Mouse (Mus musculus) lung, adult 2 months (tissue): ENCODE measurements around the gene RPS10-NUDT3. TPM values are rescaled to one million over a fixed set of nuclear protein-coding genes. Genes with fewer than 3 reads are reported as not detected.

Experiments
- DNase-seq: peaks from one replicate; pipeline ENCODE4 v3.0.0; 2022
- H3K4me1 ChIP-seq: fragments of 200-500 bp; 2 replicates; pipeline ENCODE4 v1.6.1; 2011; ENCODE audit warnings: low read length; ENCODE audit not compliant: control insufficient read depth, insufficient read depth
- H3K4me3 ChIP-seq: fragments of 200-500 bp; replicated peaks from 2 replicates; pipeline ENCODE3; 2011; ENCODE audit warnings: low read depth, mild to moderate bottlenecking, control low read depth, low read length; ENCODE audit errors: extremely low read depth
- CTCF ChIP-seq: fragments of 200-500 bp; IDR thresholded peaks from 2 replicates; pipeline ENCODE4 v1.5.1; 2011; ENCODE audit warnings: mild to moderate bottlenecking, low read length, control low read depth; ENCODE audit not compliant: insufficient read depth
- POLR2A ChIP-seq: fragments of 200-500 bp; IDR thresholded peaks from 2 replicates; pipeline ENCODE4 v1.6.1; 2011; ENCODE audit warnings: low read depth, mild to moderate bottlenecking, control low read depth, low read length, borderline replicate concordance; ENCODE audit errors: extremely low read depth
- WGBS: fragments of 180-500 bp; shearing (Covaris S2); methylation state at CpG from one replicate; pipeline ENCODE4 v1.1.7; 2018; 5-methylcytosine and 5-hydroxymethylcytosine counted together
- polyA plus RNA-seq: library from polyadenylated mRNA; depleted of rRNA; stranded (reverse); fragments of >200 nt; gene quantifications from 2 replicates; pipeline ENCODE4 v1.2.3, GENCODE M21; 2012

RPS10-NUDT3 gene
- polyA plus RNA-seq, 1 experiment = not detected

DNA sequence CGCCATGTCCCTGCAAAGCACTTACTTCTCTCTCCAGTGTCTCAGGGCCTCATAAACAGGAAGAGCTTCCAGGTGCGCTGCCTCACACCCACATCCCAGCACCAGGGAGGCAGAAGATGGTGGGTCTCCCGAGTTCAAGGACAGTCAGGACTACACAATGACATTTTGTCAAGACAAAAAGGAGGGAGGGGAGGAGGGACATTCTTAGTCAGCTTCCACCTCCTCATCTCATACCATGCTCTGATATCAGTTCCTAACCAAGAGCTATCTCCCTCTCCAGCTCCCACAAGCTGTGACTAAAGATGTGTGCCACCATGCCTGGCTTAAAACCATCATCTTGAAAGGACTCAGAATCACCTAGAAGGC, 23.5 kb downstream of the RPS10-NUDT3 start:
- no peak for TF ChIP-seq POLR2A
- no peak for TF ChIP-seq CTCF
- no peaks in the 10 kb centered on the region for H3K4me1 ChIP-seq
- DNase-seq = no peak
- no peak overlapping the region for H3K4me3 ChIP-seq
- WGBS = 47% methylated on average over 3 of the region's 3 CpGs

DNA sequence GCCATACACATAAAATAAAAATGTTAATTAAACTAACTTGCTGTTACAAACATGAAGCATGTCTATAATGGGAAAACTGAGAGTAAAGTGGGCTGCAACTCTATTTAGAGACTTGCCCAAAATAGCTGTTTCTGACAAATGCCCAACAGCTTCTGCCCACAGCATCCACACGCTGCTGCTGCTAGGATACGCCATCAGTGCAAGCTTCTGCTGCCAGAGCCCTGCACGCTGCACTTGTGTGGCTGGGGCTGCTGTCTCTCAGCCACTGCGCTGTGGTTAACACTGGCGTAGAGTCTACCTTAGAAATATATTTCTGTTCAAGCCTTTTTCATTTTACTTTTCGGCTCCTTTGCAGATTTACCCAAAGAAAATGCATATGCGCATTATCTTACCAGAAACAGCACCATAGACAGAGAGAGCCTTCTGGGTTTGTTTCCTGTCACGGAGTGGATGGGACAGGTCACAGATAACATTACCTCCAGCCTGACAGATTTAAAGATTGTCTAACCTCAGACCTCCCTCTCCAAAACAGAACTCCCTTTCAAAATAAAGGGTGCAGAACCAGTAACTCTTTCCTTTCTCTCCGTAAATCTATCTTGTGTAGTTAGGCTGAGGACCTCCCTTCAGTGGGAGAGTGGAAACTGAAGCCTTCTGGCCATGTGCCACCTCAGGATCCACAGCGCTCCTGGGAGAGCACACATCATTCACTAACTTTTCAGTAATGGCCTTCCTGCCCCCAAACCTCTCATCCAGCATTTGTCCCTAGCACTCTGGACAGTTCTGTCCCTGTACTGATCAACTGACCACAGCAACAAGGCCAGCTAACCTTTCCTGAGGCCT, 24.1 kb downstream of the RPS10-NUDT3 start:
- H3K4me1 ChIP-seq = no peaks in the 10 kb centered on the region
- WGBS = 71% methylated on average over 10 of the region's 10 CpGs
- no peak overlapping the region for H3K4me3 ChIP-seq
- DNase-seq = no peak
- TF ChIP-seq POLR2A (no peak), CTCF (no peak)

- H3K4me3 ChIP-seq = no peak overlapping the region
- TF ChIP-seq POLR2A = no peak
- TF ChIP-seq CTCF = no peak
- no peak for DNase-seq
- WGBS = 82% methylated on average over 7 of the region's 7 CpGs
- no peaks in the 10 kb centered on the region for H3K4me1 ChIP-seq
Observed at GRCm38 (mm10) chr17:27609576-27609975, 25.4 kb downstream of the RPS10-NUDT3 start.

DNA sequence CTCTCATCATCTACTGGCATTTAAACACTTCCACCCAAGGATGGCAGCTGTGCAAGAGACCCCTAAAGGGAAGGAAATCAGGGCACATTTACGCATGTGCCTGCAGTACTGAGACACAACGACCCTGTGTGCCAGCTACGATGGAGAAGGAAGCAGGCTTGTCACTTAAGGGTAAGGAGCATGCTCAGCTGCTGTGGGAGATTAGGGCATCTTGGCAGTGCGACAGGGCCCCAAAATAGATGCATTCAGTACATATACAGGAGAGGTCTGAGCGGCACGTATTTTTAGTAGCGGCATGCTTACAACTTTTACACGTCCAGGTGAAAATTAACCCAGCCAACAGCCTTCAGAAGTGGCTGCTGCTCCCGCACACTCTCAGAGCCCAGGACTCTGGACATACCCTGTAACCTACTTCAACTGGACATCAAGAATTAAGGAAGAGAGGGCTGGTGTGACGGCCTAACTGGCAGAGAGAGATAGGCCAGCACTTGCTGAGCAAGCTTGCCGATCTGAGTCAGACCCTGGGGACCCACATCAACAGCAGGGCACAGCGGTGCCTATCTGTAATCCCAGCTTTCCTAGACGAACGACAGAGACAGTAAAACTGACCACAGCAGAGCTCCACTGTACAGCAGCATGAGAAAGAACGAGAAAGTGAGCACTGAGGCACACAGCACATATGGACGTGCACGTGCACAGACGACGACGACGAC, 31.3 kb downstream of the RPS10-NUDT3 start:
- Histone ChIP-seq H3K4me1 (no peaks in the 10 kb centered on the region; the same call in none of the 2 replicates), H3K4me3 (no peak overlapping the region)
- 69% methylated on average over 21 of the region's 21 CpGs for whole genome bisulfite sequencing
- no peak for DNase-seq
- TF ChIP-seq CTCF (no peak), POLR2A (no peak)

GRCm38 (mm10) chr17:27603036-27603435, 32.0 kb downstream of the RPS10-NUDT3 start:
- no peak for DNase-seq
- no peak overlapping the region for H3K4me3 ChIP-seq
- H3K4me1 ChIP-seq = no peaks in the 10 kb centered on the region; the same call in none of the 2 replicates
- TF ChIP-seq CTCF = no peak
- TF ChIP-seq POLR2A = no peak
- 81% methylated on average over 2 of the region's 2 CpGs for WGBS

GRCm38 (mm10) chr17:27600869-27601268, 34.2 kb downstream of the RPS10-NUDT3 start:
- 76% methylated on average over 5 of the region's 5 CpGs for WGBS
- TF ChIP-seq POLR2A = no peak
- no peak for TF ChIP-seq CTCF
- Histone ChIP-seq H3K4me1 (peaks cover 9% of the 10 kb centered on the region), H3K4me3 (no peak overlapping the region)
- no peak for DNase-seq

DNA sequence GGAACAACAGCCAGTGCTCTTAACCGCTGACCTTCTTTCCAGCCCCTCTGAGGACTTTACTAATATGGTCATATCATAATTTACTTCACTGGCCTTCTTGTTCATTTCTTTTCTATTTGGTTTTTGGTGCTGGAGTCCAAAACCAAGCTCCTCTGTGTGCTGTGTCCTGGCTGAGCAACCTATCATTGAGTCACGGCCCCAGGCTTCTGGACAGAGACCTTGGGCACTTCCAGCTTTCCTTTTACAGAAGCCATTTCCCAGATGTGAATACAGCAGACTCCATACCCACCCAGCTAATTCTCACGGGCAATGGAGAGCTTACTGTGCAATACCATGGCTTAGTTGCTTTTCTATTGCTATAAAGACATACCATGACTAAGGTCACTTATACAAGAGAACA, 34.7 kb downstream of the RPS10-NUDT3 start:
- Histone ChIP-seq H3K4me1 (peaks cover 9% of the 10 kb centered on the region), H3K4me3 (no peak overlapping the region)
- WGBS = 74% methylated on average over 3 of the region's 3 CpGs
- DNase-seq = no peak
- TF ChIP-seq POLR2A (no peak), CTCF (no peak)

DNA sequence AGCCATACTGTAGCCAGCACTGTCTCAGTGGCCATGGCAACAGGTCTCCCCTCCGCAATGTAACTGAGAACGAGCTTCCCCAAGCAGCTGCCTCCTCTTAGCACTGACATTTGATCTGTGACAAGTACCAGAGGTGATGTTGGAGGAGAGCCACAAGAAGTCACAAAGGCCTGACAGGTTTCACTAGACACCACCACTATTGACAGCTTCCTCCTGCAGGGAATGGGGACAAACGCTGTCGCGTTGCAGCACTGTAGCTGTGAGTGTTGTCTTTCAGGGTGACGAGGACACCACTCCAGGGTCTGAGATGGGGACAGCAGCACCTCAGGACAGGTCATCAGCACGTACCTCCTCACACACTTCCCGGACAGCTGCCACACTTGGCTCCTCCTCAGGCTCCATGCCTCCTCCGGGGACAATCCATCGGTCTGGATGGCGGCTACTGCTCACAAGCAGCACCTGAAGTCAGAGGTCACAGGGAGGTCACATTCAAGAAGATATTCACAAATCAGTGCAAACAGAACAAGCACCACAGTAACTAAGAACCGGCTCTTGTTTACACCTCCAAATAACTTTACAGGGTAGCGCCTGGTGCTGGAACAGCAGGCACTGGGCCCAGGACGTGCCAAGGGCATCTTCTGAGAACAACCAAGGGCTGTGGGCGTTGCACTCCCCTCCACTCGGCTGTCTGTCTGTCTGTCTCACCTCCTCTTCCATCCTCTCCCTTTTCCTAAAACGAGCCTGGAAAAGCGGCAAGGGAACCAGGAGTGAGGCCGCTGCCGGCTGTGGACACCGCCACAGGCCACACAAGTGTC, 38.4 kb downstream of the RPS10-NUDT3 start:
- Histone ChIP-seq H3K4me3 (no peak overlapping the region), H3K4me1 (peaks cover 9% of the 10 kb centered on the region)
- no peak for TF ChIP-seq POLR2A
- WGBS = 61% methylated on average over 21 of the region's 21 CpGs
- DNase-seq = no peak

GRCm38 (mm10) chr17:27595659-27596375, 39.2 kb downstream of the RPS10-NUDT3 start:
- DNase-seq = no peak
- TF ChIP-seq CTCF (no peak), POLR2A (no peak)
- no peak overlapping the region for H3K4me3 ChIP-seq
- H3K4me1 ChIP-seq = peaks cover 9% of the 10 kb centered on the region
- WGBS = 69% methylated on average over 15 of the region's 15 CpGs

GRCm38 (mm10) chr17:27592565-27592910, 42.5 kb downstream of the RPS10-NUDT3 start:
- no peak overlapping the region for H3K4me3 ChIP-seq
- DNase-seq = no peak
- H3K4me1 ChIP-seq = peaks cover 9% of the 10 kb centered on the region
- WGBS = 98% methylated on average over 7 of the region's 7 CpGs
- no peak for TF ChIP-seq CTCF
- no peak for TF ChIP-seq POLR2A
